Mouse (Mus musculus): ENCODE measurements around the gene Prr30. TPM values are rescaled to one million over a fixed set of nuclear protein-coding genes. Genes with fewer than 3 reads are reported as not detected.

Gene Prr30
- polyA plus RNA-seq (2017; shearing (Covaris generic)) = not detected

GRCm38 (mm10) chr14:101200230-101200629 lies at the start of gene Prr30:
Gene Prr30 (minus strand): TSS chr14:101200330.

